Mouse (Mus musculus): ENCODE measurements around the gene Zdhhc19. TPM values are rescaled to one million over a fixed set of nuclear protein-coding genes. Genes with fewer than 3 reads are reported as not detected.

Zdhhc19 gene
- polyA plus RNA-seq, 1 experiment = not detected

- peaks cover 14% of the 10 kb centered on the region for H3K27me3 ChIP-seq (ENCODE audit: control insufficient read depth, insufficient read depth, insufficient read length)
- no peak overlapping the region for H3K4me3 ChIP-seq (ENCODE audit: insufficient read depth, poor library complexity, severe bottlenecking)
- no peaks in the 10 kb centered on the region for H3K36me3 ChIP-seq (ENCODE audit: control insufficient read depth, insufficient read depth)
- no peak overlapping the region for H3ac ChIP-seq (ENCODE audit: control insufficient read depth, insufficient read length, low read depth)
- TF ChIP-seq FOSL1 (IDR thresholded peaks at IDR 0.05; ENCODE audit: insufficient read depth, low read length, poor library complexity, severe bottlenecking) (no peak), MYOD1 (IDR thresholded peaks at IDR 0.05; ENCODE audit: control insufficient read depth, insufficient read length, low read depth) (no peak), USF1 (IDR thresholded peaks at IDR 0.05; ENCODE audit: low read depth) (no peak), CEBPB (IDR thresholded peaks at IDR 0.05; ENCODE audit: low read depth) (no peak)
- H3K79me3 ChIP-seq (ENCODE audit: low read depth) = no peaks in the 10 kb centered on the region
- no peaks in the 10 kb centered on the region for H3K79me2 ChIP-seq (ENCODE audit: control insufficient read depth, insufficient read depth)
Observed at GRCm38 (mm10) chr16:32551346-32551747, 55.3 kb downstream of the Zdhhc19 start.

GRCm38 (mm10) chr16:32555588-32555987 lies 59.5 kb downstream of the Zdhhc19 start:
- H3K27me3 ChIP-seq (ENCODE audit: control insufficient read depth, insufficient read depth, insufficient read length) = peaks cover 24% of the 10 kb centered on the region
- no peaks in the 10 kb centered on the region for H3K79me3 ChIP-seq (ENCODE audit: low read depth)
- TF ChIP-seq MYOG (IDR thresholded peaks at IDR 0.05; ENCODE audit: control insufficient read depth, extremely low read depth, insufficient read length) = no peak
- TF ChIP-seq MAX (IDR thresholded peaks at IDR 0.05) = no peak
- TF ChIP-seq USF1 (IDR thresholded peaks at IDR 0.05; ENCODE audit: low read depth) = no peak
- TF ChIP-seq MYOD1 (IDR thresholded peaks at IDR 0.05; ENCODE audit: control insufficient read depth, insufficient read length, low read depth) = no peak
- TF ChIP-seq CTCF (IDR thresholded peaks at IDR 0.05; ENCODE audit: control insufficient read depth, insufficient read depth, insufficient read length) = no peak
- TF ChIP-seq CEBPB (IDR thresholded peaks at IDR 0.05; ENCODE audit: low read depth) = no peak
- no peak for TF ChIP-seq FOSL1 (IDR thresholded peaks at IDR 0.05; ENCODE audit: insufficient read depth, low read length, poor library complexity, severe bottlenecking)

GRCm38 (mm10) chr16:32559493-32559892 lies 63.4 kb downstream of the Zdhhc19 start:
- no peaks in the 10 kb centered on the region for H3K79me2 ChIP-seq (ENCODE audit: control insufficient read depth, insufficient read depth)
- no peak overlapping the region for H3K4me3 ChIP-seq (ENCODE audit: insufficient read depth, poor library complexity, severe bottlenecking)
- TF ChIP-seq MYOG (IDR thresholded peaks at IDR 0.05; ENCODE audit: control insufficient read depth, extremely low read depth, insufficient read length) = no peak
- no peak for TF ChIP-seq CEBPB (IDR thresholded peaks at IDR 0.05; ENCODE audit: low read depth)
- no peak for TF ChIP-seq MYOD1 (IDR thresholded peaks at IDR 0.05; ENCODE audit: control insufficient read depth, insufficient read length, low read depth)
- TF ChIP-seq FOSL1 (IDR thresholded peaks at IDR 0.05; ENCODE audit: insufficient read depth, low read length, poor library complexity, severe bottlenecking) = no peak
- TF ChIP-seq USF1 (IDR thresholded peaks at IDR 0.05; ENCODE audit: low read depth) = no peak
- TF ChIP-seq MAX (IDR thresholded peaks at IDR 0.05) = no peak
- no peak for TF ChIP-seq CTCF (IDR thresholded peaks at IDR 0.05; ENCODE audit: control insufficient read depth, insufficient read depth, insufficient read length)
- no peaks in the 10 kb centered on the region for H3K36me3 ChIP-seq (ENCODE audit: control insufficient read depth, insufficient read depth)
- H3K79me3 ChIP-seq (ENCODE audit: low read depth) = no peaks in the 10 kb centered on the region
- peaks cover 26% of the 10 kb centered on the region for H3K27me3 ChIP-seq (ENCODE audit: control insufficient read depth, insufficient read depth, insufficient read length)
- H3ac ChIP-seq (ENCODE audit: control insufficient read depth, insufficient read length, low read depth) = no peak overlapping the region

More at GRCm38 (mm10) chr16:32555588-32555987, 59.5 kb downstream of the Zdhhc19 start:
- no peaks in the 10 kb centered on the region for H3K79me2 ChIP-seq (ENCODE audit: control insufficient read depth, insufficient read depth)
- H3ac ChIP-seq (ENCODE audit: control insufficient read depth, insufficient read length, low read depth) = no peak overlapping the region
- no peak overlapping the region for H3K4me3 ChIP-seq (ENCODE audit: insufficient read depth, poor library complexity, severe bottlenecking)
- no peaks in the 10 kb centered on the region for H3K36me3 ChIP-seq (ENCODE audit: control insufficient read depth, insufficient read depth)

- H3K79me2 ChIP-seq (ENCODE audit: control insufficient read depth, insufficient read depth) = no peaks in the 10 kb centered on the region
Observed at GRCm38 (mm10) chr16:32563056-32563793, 67.2 kb downstream of the Zdhhc19 start.

GRCm38 (mm10) chr16:32567282-32567681 lies 71.2 kb downstream of the Zdhhc19 start:
- TF ChIP-seq MYOG (IDR thresholded peaks at IDR 0.05; ENCODE audit: control insufficient read depth, extremely low read depth, insufficient read length) (no peak), CEBPB (IDR thresholded peaks at IDR 0.05; ENCODE audit: low read depth) (no peak), CTCF (IDR thresholded peaks at IDR 0.05; ENCODE audit: control insufficient read depth, insufficient read depth, insufficient read length) (no peak)
- Histone ChIP-seq H3K36me3 (ENCODE audit: control insufficient read depth, insufficient read depth) (no peaks in the 10 kb centered on the region), H3K4me3 (ENCODE audit: insufficient read depth, poor library complexity, severe bottlenecking) (no peak overlapping the region), H3K79me2 (ENCODE audit: control insufficient read depth, insufficient read depth) (no peaks in the 10 kb centered on the region), H3K27me3 (ENCODE audit: control insufficient read depth, insufficient read depth, insufficient read length) (no peaks in the 10 kb centered on the region), H3K79me3 (ENCODE audit: low read depth) (no peaks in the 10 kb centered on the region), H3ac (ENCODE audit: control insufficient read depth, insufficient read length, low read depth) (no peak overlapping the region)

More at GRCm38 (mm10) chr16:32563056-32563793, 67.2 kb downstream of the Zdhhc19 start:
- no peaks in the 10 kb centered on the region for H3K36me3 ChIP-seq (ENCODE audit: control insufficient read depth, insufficient read depth)
- TF ChIP-seq MYOD1 (IDR thresholded peaks at IDR 0.05; ENCODE audit: control insufficient read depth, insufficient read length, low read depth) (no peak), MAX (IDR thresholded peaks at IDR 0.05) (no peak), CEBPB (IDR thresholded peaks at IDR 0.05; ENCODE audit: low read depth) (no peak), MYOG (IDR thresholded peaks at IDR 0.05; ENCODE audit: control insufficient read depth, extremely low read depth, insufficient read length) (no peak)
- H3K4me3 ChIP-seq (ENCODE audit: insufficient read depth, poor library complexity, severe bottlenecking) = no peak overlapping the region
- H3K79me3 ChIP-seq (ENCODE audit: low read depth) = no peaks in the 10 kb centered on the region
- peaks cover 11% of the 10 kb centered on the region for H3K27me3 ChIP-seq (ENCODE audit: control insufficient read depth, insufficient read depth, insufficient read length)
- no peak overlapping the region for H3ac ChIP-seq (ENCODE audit: control insufficient read depth, insufficient read length, low read depth)

GRCm38 (mm10) chr16:32568401-32568800 lies 72.3 kb downstream of the Zdhhc19 start:
- TF ChIP-seq USF1 (IDR thresholded peaks at IDR 0.05; ENCODE audit: low read depth) = no peak
- TF ChIP-seq CEBPB (IDR thresholded peaks at IDR 0.05; ENCODE audit: low read depth) = no peak
- TF ChIP-seq MAX (IDR thresholded peaks at IDR 0.05) = no peak
- TF ChIP-seq MYOD1 (IDR thresholded peaks at IDR 0.05; ENCODE audit: control insufficient read depth, insufficient read length, low read depth) = no peak
- no peak for TF ChIP-seq FOSL1 (IDR thresholded peaks at IDR 0.05; ENCODE audit: insufficient read depth, low read length, poor library complexity, severe bottlenecking)
- TF ChIP-seq CTCF (IDR thresholded peaks at IDR 0.05; ENCODE audit: control insufficient read depth, insufficient read depth, insufficient read length) = no peak
- no peak for TF ChIP-seq MYOG (IDR thresholded peaks at IDR 0.05; ENCODE audit: control insufficient read depth, extremely low read depth, insufficient read length)
- no peaks in the 10 kb centered on the region for H3K79me3 ChIP-seq (ENCODE audit: low read depth)

More at GRCm38 (mm10) chr16:32568401-32568800, 72.3 kb downstream of the Zdhhc19 start:
- Histone ChIP-seq H3K36me3 (ENCODE audit: control insufficient read depth, insufficient read depth) (no peaks in the 10 kb centered on the region), H3K79me2 (ENCODE audit: control insufficient read depth, insufficient read depth) (no peaks in the 10 kb centered on the region), H3ac (ENCODE audit: control insufficient read depth, insufficient read length, low read depth) (no peak overlapping the region), H3K4me3 (ENCODE audit: insufficient read depth, poor library complexity, severe bottlenecking) (no peak overlapping the region), H3K27me3 (ENCODE audit: control insufficient read depth, insufficient read depth, insufficient read length) (no peaks in the 10 kb centered on the region)
